Comparison of ENCODE assay signal across 31 mouse cellular contexts in genomic region chr16:22845481-22845880, GRCm38 (mm10). TPM values are rescaled to one million over a fixed set of nuclear protein-coding genes. Genes with fewer than 3 reads are reported as not detected.
DNase-seq lines count a peak whose midpoint lies in the region; ATAC-seq and TF ChIP-seq lines count a peak whose summit lies in the region.
"Had no signal": no experiment of that assay in that cellular context is flagged by ENCODE, and none has a peak within 500 bp of the region (broad histone marks: within the 10 kb centered on the region; RNA-seq: fewer than 3 reads in every experiment).

No protein-coding gene starts in this region.

- TF ChIP-seq CTCF in testis, adult 2 months (IDR thresholded peaks at IDR 0.05; ENCODE audit: control insufficient read depth, insufficient read depth, insufficient replicate concordance, low read depth, low read length) = no peak

- H3K9me3 ChIP-seq in kidney, embryonic 14.5 days (ENCODE audit: control insufficient read depth, low read length) = no peaks in the 10 kb centered on the region
- no peaks in the 10 kb centered on the region for H3K9me3 ChIP-seq in neural tube, embryonic 15.5 days (replicated peaks)
- H3K9me3 ChIP-seq in heart, embryonic 11.5 days (replicated peaks; ENCODE audit: control insufficient read depth, low read length) = no peaks in the 10 kb centered on the region
- H3K9me3 ChIP-seq: embryonic facial prominence, embryonic 12.5 days; heart, embryonic 15.5 days; hindbrain, embryonic 15.5 days; limb, embryonic 10.5 days; midbrain, embryonic 10.5 days; neural tube, embryonic 13.5 days; stomach, embryonic 15.5 days had no signal

- H3K9ac ChIP-seq in kidney, embryonic 14.5 days (ENCODE audit: low read depth, low read length) = no peak overlapping the region
- H3K9ac ChIP-seq in neural tube, embryonic 15.5 days (replicated peaks) = no peak overlapping the region
- H3K9ac ChIP-seq in heart, embryonic 11.5 days (ENCODE audit: low read depth, low read length) = no peak overlapping the region
- H3K9ac ChIP-seq: embryonic facial prominence, embryonic 12.5 days; heart, embryonic 15.5 days; stomach, embryonic 15.5 days had no signal

- TF ChIP-seq POLR2A in testis, adult 2 months (IDR thresholded peaks at IDR 0.05; ENCODE audit: control insufficient read depth, low read depth, low read length) = no peak

- H3K4me2 ChIP-seq in kidney, embryonic 14.5 days (replicated peaks; ENCODE audit: low read depth, low read length) = no peak overlapping the region
- no peak overlapping the region for H3K4me2 ChIP-seq in neural tube, embryonic 15.5 days
- no peak overlapping the region for H3K4me2 ChIP-seq in heart, embryonic 11.5 days

- WGBS in kidney, embryonic 14.5 days = 86% methylated on average over 4 of the region's 4 CpGs
- 92% methylated on average over 4 of the region's 4 CpGs for WGBS in neural tube, embryonic 15.5 days
- 75% methylated on average over 4 of the region's 4 CpGs for WGBS in heart, embryonic 11.5 days (ENCODE audit: insufficient replicate concordance)

- DNase-seq in adrenal gland, adult 2 months = peak; percentile 15
- DNase-seq in adrenal gland, postnatal 25 days = no peak
- DNase-seq in kidney, adult 18-20 months = peak; percentile 31
- no peak for DNase-seq in testis, postnatal 10 days (ENCODE audit: low spot score)
- DNase-seq: cerebellum, adult 18-20 months; cerebellum, postnatal 25 days; forebrain, postnatal 0 days; gastrocnemius, postnatal 25 days; heart, postnatal 4 days; lung, adult 18-20 months; lung, postnatal 10 days had no signal

- no peak overlapping the region for H3K27ac ChIP-seq in kidney, embryonic 14.5 days (ENCODE audit: low read depth, low read length)
- peak overlapping the region; percentile 83; the same call in 1 of the 2 replicates for H3K27ac ChIP-seq in testis, adult 2 months (ENCODE audit: control insufficient read depth, insufficient read depth, low read depth, low read length)
- no peak overlapping the region for H3K27ac ChIP-seq in neural tube, embryonic 15.5 days (replicated peaks)
- H3K27ac ChIP-seq in heart, embryonic 11.5 days (ENCODE audit: low read depth, low read length) = no peak overlapping the region
- H3K27ac ChIP-seq: embryonic facial prominence, embryonic 12.5 days; neural tube, embryonic 13.5 days had no signal

- 0 out of 2 replicates have a peak, but pooled peaks cover 5% of the 10 kb centered on the region for H3K4me1 ChIP-seq in kidney, embryonic 14.5 days (ENCODE audit: control insufficient read depth, insufficient read depth, low read length)
- peaks cover 3% of the 10 kb centered on the region; the same call in 1 of the 2 replicates for H3K4me1 ChIP-seq in testis, adult 2 months (ENCODE audit: control insufficient read depth, insufficient read depth, low read length)
- peaks cover 10% of the 10 kb centered on the region for H3K4me1 ChIP-seq in neural tube, embryonic 15.5 days
- H3K4me1 ChIP-seq in heart, embryonic 11.5 days (ENCODE audit: control insufficient read depth, insufficient read depth, low read length) = no peaks in the 10 kb centered on the region
- H3K4me1 ChIP-seq: embryonic facial prominence, embryonic 12.5 days had no signal

- no peak overlapping the region for H3K4me3 ChIP-seq in kidney, embryonic 14.5 days (ENCODE audit: low read length)
- peak overlapping the region; percentile 44 for H3K4me3 ChIP-seq in testis, adult 2 months (ENCODE audit: control insufficient read depth, low read depth, low read length)
- no peak overlapping the region for H3K4me3 ChIP-seq in neural tube, embryonic 15.5 days (replicated peaks)
- no peak overlapping the region for H3K4me3 ChIP-seq in heart, embryonic 11.5 days (ENCODE audit: low read depth, low read length)
- H3K4me3 ChIP-seq: heart, embryonic 15.5 days; myocyte; stomach, embryonic 15.5 days had no signal

- no peak for ATAC-seq in kidney, embryonic 14.5 days (ENCODE audit: low FRiP score, low TSS enrichment)
- no peak for ATAC-seq in neural tube, embryonic 15.5 days (ENCODE audit: low FRiP score)
- ATAC-seq in heart, embryonic 11.5 days (replicated peaks; ENCODE audit: insufficient number of reproducible peaks, low FRiP score, low TSS enrichment) = no peak
- ATAC-seq: activated CD4-positive, CD25-positive, alpha-beta regulatory T cell, adult 4 months; forebrain, postnatal 0 days; midbrain, embryonic 16.5 days had no signal

- peaks cover 4% of the 10 kb centered on the region; the same call in 1 of the 2 replicates for H3K36me3 ChIP-seq in kidney, embryonic 14.5 days (ENCODE audit: control insufficient read depth, insufficient read depth, low read length)
- no peaks in the 10 kb centered on the region for H3K36me3 ChIP-seq in testis, adult 2 months (ENCODE audit: control insufficient read depth, insufficient read depth, low read length)
- H3K36me3 ChIP-seq in neural tube, embryonic 15.5 days = no peaks in the 10 kb centered on the region; the same call in none of the 2 replicates
- peaks cover 2% of the 10 kb centered on the region; the same call in 1 of the 2 replicates for H3K36me3 ChIP-seq in heart, embryonic 11.5 days (ENCODE audit: control insufficient read depth, insufficient read depth, low read length)
- H3K36me3 ChIP-seq: hindbrain, embryonic 15.5 days; stomach, embryonic 15.5 days had no signal

- H3K27me3 ChIP-seq in kidney, embryonic 14.5 days (ENCODE audit: control insufficient read depth, insufficient read depth, low read length) = no peaks in the 10 kb centered on the region
- no peaks in the 10 kb centered on the region for H3K27me3 ChIP-seq in testis, adult 2 months (ENCODE audit: control insufficient read depth, insufficient read depth, low read length)
- no peaks in the 10 kb centered on the region for H3K27me3 ChIP-seq in neural tube, embryonic 15.5 days (replicated peaks)
- H3K27me3 ChIP-seq in heart, embryonic 11.5 days (ENCODE audit: control insufficient read depth, insufficient read depth, low read length) = no peaks in the 10 kb centered on the region
- H3K27me3 ChIP-seq: embryonic facial prominence, embryonic 12.5 days; heart, embryonic 15.5 days; hindbrain, embryonic 15.5 days; neural tube, embryonic 13.5 days; stomach, embryonic 15.5 days had no signal

RNA-seq across cellular contexts. Expression of gene Tbccd1, which starts 12.0 kb away (rescaled TPM):
- 10 to 100 TPM; 17.5 to 20.5 TPM for total RNA-seq in adrenal gland, adult 2 months (2021)
- polyA plus RNA-seq in adrenal gland, adult 2 months (2012; rRNA removed) = 7.3 and 8.3 TPM in 2 replicates
- total RNA-seq in adrenal gland, postnatal 25 days (2021) = 16.4 and 23.6 TPM in 2 replicates
- 25.3 and 36.0 TPM in 2 replicates for polyA plus RNA-seq in kidney, embryonic 14.5 days (2014; fragmentation: Nextera tagmentation; extraction: Ambion mirVana)
- 21.2 and 22.1 TPM in 2 replicates for polyA plus RNA-seq in testis, adult 2 months (2012; rRNA removed)
- polyA plus RNA-seq in neural tube, embryonic 15.5 days (2015; fragmentation: Nextera tagmentation; extraction: Ambion mirVana) = 19.5 and 23.2 TPM in 2 replicates
- 16.7 and 19.2 TPM in 2 replicates for polyA plus RNA-seq in heart, embryonic 11.5 days (2014; fragmentation: Nextera tagmentation; extraction: Ambion mirVana)

RNA-seq across cellular contexts. Expression of gene Dnajb11, which starts 12.2 kb away (rescaled TPM):
- 10 to 100 TPM; 64.1 to 73.2 TPM for total RNA-seq in adrenal gland, adult 2 months (2021)
- 18.3 and 21.1 TPM in 2 replicates for polyA plus RNA-seq in adrenal gland, adult 2 months (2012; rRNA removed)
- total RNA-seq in adrenal gland, postnatal 25 days (2021) = 71.4 and 71.9 TPM in 2 replicates
- polyA plus RNA-seq in kidney, embryonic 14.5 days (2014; fragmentation: Nextera tagmentation; extraction: Ambion mirVana) = 73.6 and 112 TPM in 2 replicates
- 27.8 and 32.9 TPM in 2 replicates for polyA plus RNA-seq in testis, adult 2 months (2012; rRNA removed)
- polyA plus RNA-seq in neural tube, embryonic 15.5 days (2015; fragmentation: Nextera tagmentation; extraction: Ambion mirVana) = 106 and 110 TPM in 2 replicates
- 130 and 148 TPM in 2 replicates for polyA plus RNA-seq in heart, embryonic 11.5 days (2014; fragmentation: Nextera tagmentation; extraction: Ambion mirVana)

RNA-seq across cellular contexts. Expression of gene Crygs, which starts 34.1 kb away (rescaled TPM):
- total RNA-seq in adrenal gland, adult 2 months (2021) = not detected
- not detected in 2 replicates for polyA plus RNA-seq in adrenal gland, adult 2 months (2012; rRNA removed)
- not detected in 2 replicates for total RNA-seq in adrenal gland, postnatal 25 days (2021)
- polyA plus RNA-seq in kidney, embryonic 14.5 days (2014; fragmentation: Nextera tagmentation; extraction: Ambion mirVana) = 0.26 TPM in 1 of 2 replicates, not detected in the other
- polyA plus RNA-seq in testis, adult 2 months (2012; rRNA removed) = 0.12 TPM in 1 of 2 replicates, not detected in the other
- polyA plus RNA-seq in neural tube, embryonic 15.5 days (2015; fragmentation: Nextera tagmentation; extraction: Ambion mirVana) = not detected in 2 replicates
- polyA plus RNA-seq in heart, embryonic 11.5 days (2014; fragmentation: Nextera tagmentation; extraction: Ambion mirVana) = 0.24 TPM in 1 of 2 replicates, not detected in the other
- total RNA-seq: forebrain, postnatal 0 days; gastrocnemius, postnatal 25 days; heart, adult 8-10 months; heart, postnatal 4 days; layer of hippocampus, adult 18-20 months; layer of hippocampus, postnatal 14 days had no signal
- polyA plus RNA-seq: activated CD4-positive, CD25-positive, alpha-beta regulatory T cell, adult 4 months; forebrain, embryonic 11.5 days; heart, embryonic 15.5 days; hindbrain, embryonic 15.5 days; intestine, embryonic 14.5 days; limb, embryonic 10.5 days; midbrain, embryonic 16.5 days; myocyte; neural tube, embryonic 13.5 days; spleen, adult 2 months; stomach, embryonic 15.5 days had no signal

RNA-seq across cellular contexts. Expression of gene Ahsg, which starts 45.6 kb away (rescaled TPM):
- 10 to 100 TPM in 1 of 2 experiments, 1 to 10 TPM in 1; 2.8 to 34.5 TPM for total RNA-seq in adrenal gland, adult 2 months (2021)
- polyA plus RNA-seq in adrenal gland, adult 2 months (2012; rRNA removed) = 3.4 and 12.0 TPM in 2 replicates
- 1.6 and 132 TPM in 2 replicates for total RNA-seq in adrenal gland, postnatal 25 days (2021)
- polyA plus RNA-seq in kidney, embryonic 14.5 days (2014; fragmentation: Nextera tagmentation; extraction: Ambion mirVana) = 0.31 and 1.1 TPM in 2 replicates
- polyA plus RNA-seq in testis, adult 2 months (2012; rRNA removed) = 0.15 and 0.69 TPM in 2 replicates
- polyA plus RNA-seq in neural tube, embryonic 15.5 days (2015; fragmentation: Nextera tagmentation; extraction: Ambion mirVana) = 0.87 and 2.5 TPM in 2 replicates
- polyA plus RNA-seq in heart, embryonic 11.5 days (2014; fragmentation: Nextera tagmentation; extraction: Ambion mirVana) = 0.54 and 2.2 TPM in 2 replicates
- total RNA-seq: forebrain, postnatal 0 days; gastrocnemius, postnatal 25 days; layer of hippocampus, adult 18-20 months; layer of hippocampus, postnatal 14 days had no signal
- polyA plus RNA-seq: activated CD4-positive, CD25-positive, alpha-beta regulatory T cell, adult 4 months; embryonic facial prominence, embryonic 12.5 days; forebrain, embryonic 11.5 days; forebrain, postnatal 0 days; limb, embryonic 10.5 days; midbrain, embryonic 10.5 days; midbrain, embryonic 16.5 days; myocyte had no signal

Comparison
In these comparisons a context has a peak if more than half of its experiments do, and no peak if none do; other contexts are left out.
1. DNase-seq: peak in adrenal gland, adult 2 months (single experiment) and kidney, adult 18-20 months (single experiment); none in adrenal gland, postnatal 25 days (single experiment) and testis, postnatal 10 days (single experiment).